Mouse (Mus musculus) activated CD4-positive, CD25-positive, alpha-beta regulatory T cell, adult 9 weeks (primary cell): ENCODE measurements around the gene Rtl5. TPM values are rescaled to one million over a fixed set of nuclear protein-coding genes. Genes with fewer than 3 reads are reported as not detected.

Experiments
- polyA plus RNA-seq: library from polyadenylated mRNA; unstranded; fragments of 100-300 nt; shearing (Covaris generic); gene quantifications from one replicate; pipeline ENCODE4 v1.2.1, GENCODE M21; 2017

Rtl5 gene
- polyA plus RNA-seq: 0.27 TPM

GRCm38 (mm10) chrX:102070591-102071471 lies at the start of gene Rtl5:
Rtl5 (minus strand) TSS chrX:102071304.

GRCm38 (mm10) chrX:102119042-102119864 lies 48.1 kb upstream of the Rtl5 start, which contains the start of gene Pin4:
Pin4 (plus strand) TSS chrX:102119447.

Other genes starting within 250 kb of the Rtl5 start
- gene Nhsl2, start 221.9 kb downstream of the Rtl5 start, polyA plus RNA-seq: 2.1 TPM
- 24.6 TPM for gene Pin4, start 48.1 kb upstream of the Rtl5 start, polyA plus RNA-seq
- 4.0 TPM for gene Ercc6l, start 85.8 kb upstream of the Rtl5 start, polyA plus RNA-seq
- 923 TPM for gene Rps4x, start 118.1 kb upstream of the Rtl5 start, polyA plus RNA-seq
- gene Cited1, start 180.9 kb upstream of the Rtl5 start, polyA plus RNA-seq: not detected